Mouse (Mus musculus): ENCODE measurements at regions not wholly inside any gene's neighbourhood (a gene's known extent, or its start where the extent isn't known, plus 50 kb on each side); places are given as distances from the start of the nearest gene placed in this dataset.

DNA sequence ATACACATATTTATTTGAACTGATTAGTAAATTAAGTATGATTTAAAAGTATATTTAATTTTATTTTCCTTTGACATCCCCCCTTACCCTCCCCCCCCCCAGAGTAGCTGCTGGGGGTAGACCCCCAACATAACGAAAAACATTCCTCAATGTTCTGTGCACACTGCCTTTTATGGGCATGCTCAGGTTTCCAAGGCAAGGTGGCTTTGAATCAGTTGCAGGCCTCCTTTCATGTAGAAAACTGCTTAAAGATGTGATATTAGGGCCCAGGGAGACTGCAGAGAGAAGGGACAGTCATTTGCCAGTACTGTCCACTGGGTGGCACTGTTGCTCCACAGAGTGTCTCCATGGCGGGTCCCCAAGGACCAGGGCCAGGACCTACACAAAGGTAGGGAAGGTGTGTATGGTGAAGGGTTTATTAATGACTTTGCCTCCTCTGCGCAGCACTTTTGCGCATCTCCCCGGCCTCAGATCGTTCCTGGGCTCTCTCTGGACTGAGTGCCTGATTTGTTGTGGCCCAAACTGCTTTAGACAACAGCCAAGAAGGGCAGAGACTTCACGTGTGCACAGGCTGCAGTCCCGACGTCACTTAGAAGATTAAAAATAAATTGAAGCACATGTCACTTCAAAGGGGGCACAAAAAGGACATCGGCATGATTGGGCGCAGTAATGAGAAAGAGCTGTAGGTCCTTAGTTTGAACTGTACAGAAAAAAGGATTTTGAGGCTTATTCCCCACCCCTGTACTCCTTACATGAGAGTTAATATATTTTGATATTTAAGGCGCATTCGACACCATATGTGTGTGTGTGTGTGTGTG is 64.0 kb downstream of the Cmpk2 start:
- H3K4me3 ChIP-seq (ENCODE audit: insufficient read depth, poor library complexity, severe bottlenecking), result no peak overlapping the region

DNA sequence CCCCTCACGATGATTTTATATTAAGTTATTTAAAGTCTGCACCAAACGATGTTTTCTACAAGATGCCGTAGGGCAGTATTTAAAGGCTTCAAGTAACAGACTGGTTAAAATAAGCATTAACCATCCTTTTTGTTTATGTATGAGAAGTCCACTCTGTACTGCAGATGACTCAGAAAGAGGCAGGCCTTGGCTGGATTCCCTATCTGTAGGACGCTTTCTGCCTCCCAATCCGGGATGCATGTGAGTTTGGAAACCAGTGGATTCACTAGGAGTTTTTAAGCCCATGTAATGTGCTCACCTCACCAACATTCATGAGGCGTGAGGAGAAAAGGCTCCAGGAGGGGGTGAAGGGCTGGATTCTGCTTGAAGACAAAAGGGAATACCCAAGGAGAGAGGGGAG is 63.1 kb downstream of the Cmpk2 start:
- no peaks in the 10 kb centered on the region for H3K79me3 ChIP-seq (ENCODE audit: low read depth)
- H3K79me2 ChIP-seq (ENCODE audit: control insufficient read depth, insufficient read depth), result no peaks in the 10 kb centered on the region
- no peak overlapping the region for H3K4me3 ChIP-seq (ENCODE audit: insufficient read depth, poor library complexity, severe bottlenecking)
- no peaks in the 10 kb centered on the region for H3K27me3 ChIP-seq (ENCODE audit: control insufficient read depth, insufficient read depth, insufficient read length)
- H3K36me3 ChIP-seq (ENCODE audit: control insufficient read depth, insufficient read depth), result no peaks in the 10 kb centered on the region
- H3ac ChIP-seq (ENCODE audit: control insufficient read depth, insufficient read length, low read depth), result no peak overlapping the region
- TF ChIP-seq USF1 (IDR thresholded peaks at IDR 0.05; ENCODE audit: low read depth) (no peak), MAX (IDR thresholded peaks at IDR 0.05) (no peak), CTCF (IDR thresholded peaks at IDR 0.05; ENCODE audit: control insufficient read depth, insufficient read depth, insufficient read length) (no peak), MYOD1 (IDR thresholded peaks at IDR 0.05; ENCODE audit: control insufficient read depth, insufficient read length, low read depth) (no peak), MYOG (IDR thresholded peaks at IDR 0.05; ENCODE audit: control insufficient read depth, extremely low read depth, insufficient read length) (no peak), FOSL1 (IDR thresholded peaks at IDR 0.05; ENCODE audit: insufficient read depth, low read length, poor library complexity, severe bottlenecking) (no peak), CEBPB (IDR thresholded peaks at IDR 0.05; ENCODE audit: low read depth) (no peak)

More for the DNA sequence above, 64.0 kb downstream of the Cmpk2 start:
- Histone ChIP-seq H3ac (ENCODE audit: control insufficient read depth, insufficient read length, low read depth) (no peak overlapping the region), H3K36me3 (ENCODE audit: control insufficient read depth, insufficient read depth) (no peaks in the 10 kb centered on the region), H3K79me2 (ENCODE audit: control insufficient read depth, insufficient read depth) (no peaks in the 10 kb centered on the region), H3K27me3 (ENCODE audit: control insufficient read depth, insufficient read depth, insufficient read length) (no peaks in the 10 kb centered on the region), H3K79me3 (ENCODE audit: low read depth) (no peaks in the 10 kb centered on the region)
- TF ChIP-seq MYOD1 (IDR thresholded peaks at IDR 0.05; ENCODE audit: control insufficient read depth, insufficient read length, low read depth) (no peak), CTCF (IDR thresholded peaks at IDR 0.05; ENCODE audit: control insufficient read depth, insufficient read depth, insufficient read length) (peak; percentile 59)
